Mouse (Mus musculus): Measurements from ENCODE around the gene Fcho2.

DNA sequence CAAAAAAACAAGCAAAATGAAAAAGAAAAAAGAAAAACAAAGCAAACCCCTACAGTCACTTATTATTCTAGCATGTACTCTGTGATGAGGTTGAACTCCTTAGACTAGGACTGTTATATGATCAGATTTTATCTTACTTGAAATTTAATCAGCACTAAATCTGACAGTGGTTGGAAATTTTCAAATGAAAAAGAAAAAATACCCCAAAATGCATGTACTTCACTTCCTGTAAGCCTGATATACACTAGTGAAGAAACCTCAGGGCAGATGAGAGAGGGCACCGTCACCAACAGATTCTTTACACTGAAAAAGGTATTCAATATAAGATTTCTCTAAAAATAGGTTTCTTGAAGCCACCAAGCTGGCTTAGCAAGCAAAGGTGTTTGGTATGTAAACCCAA is 23.6 kb downstream of the Fcho2 start:
- TF ChIP-seq EP300 (IDR thresholded peaks at IDR 0.05) (no peak), CTCF (IDR thresholded peaks at IDR 0.05) (no peak)

Measured in lung, postnatal 0 days (tissue).